Mouse (Mus musculus) C2C12 (cell line): ENCODE data around the gene Ank2.

Experiments used
- CEBPB ChIP-seq: IDR thresholded peaks from one replicate; pipeline ENCODE4 v1.6.1; 2011; ENCODE audit warnings: low read depth, mild to moderate bottlenecking, control low read depth, moderate library complexity
- CTCF ChIP-seq: IDR thresholded peaks from one replicate; pipeline ENCODE4 v1.5.1; 2011; ENCODE audit not compliant: control insufficient read depth, insufficient read depth, insufficient read length
- MAX ChIP-seq: IDR thresholded peaks from one replicate; pipeline ENCODE4 v1.6.1; 2011; ENCODE audit warnings: mild to moderate bottlenecking, control low read depth
- MYOG ChIP-seq: IDR thresholded peaks from one replicate; pipeline ENCODE4 v1.6.1; 2011; ENCODE audit not compliant: control insufficient read depth, insufficient read length; ENCODE audit errors: extremely low read depth
- USF1 ChIP-seq: IDR thresholded peaks from one replicate; pipeline ENCODE4 v1.6.1; 2011; ENCODE audit warnings: low read depth, mild to moderate bottlenecking, control low read depth, moderate library complexity

DNA sequence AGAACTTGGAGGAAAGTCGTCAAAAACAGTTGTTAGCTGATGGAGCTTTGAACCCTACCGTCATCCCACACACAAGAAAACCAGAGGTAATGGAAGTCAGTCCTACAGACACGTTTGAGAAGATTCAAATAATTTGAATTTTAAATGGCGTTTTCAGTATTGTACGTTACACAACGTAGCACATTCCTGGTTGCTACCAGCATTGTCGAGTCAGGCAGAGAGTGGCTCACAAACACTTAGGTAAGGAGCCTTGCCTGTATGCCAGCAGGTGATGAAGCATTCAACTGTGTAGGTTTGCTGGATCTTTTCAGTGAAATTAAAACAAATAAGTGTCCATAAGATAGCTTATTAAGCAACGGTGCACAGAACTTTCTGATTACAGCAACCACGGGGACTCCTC is 36.0 kb downstream of the Ank2 start:
- TF ChIP-seq CTCF (no peak), USF1 (no peak), MAX (no peak), CEBPB (no peak), MYOG (no peak)
